Mouse (Mus musculus): ENCODE data around the gene Edc3. TPM values are rescaled to one million over a fixed set of nuclear protein-coding genes. Genes with fewer than 3 reads are reported as not detected.

The Edc3 gene
- total and polyA plus RNA-seq, 2 experiments from 2014 or later = 11.9 to 27.8 TPM

DNA sequence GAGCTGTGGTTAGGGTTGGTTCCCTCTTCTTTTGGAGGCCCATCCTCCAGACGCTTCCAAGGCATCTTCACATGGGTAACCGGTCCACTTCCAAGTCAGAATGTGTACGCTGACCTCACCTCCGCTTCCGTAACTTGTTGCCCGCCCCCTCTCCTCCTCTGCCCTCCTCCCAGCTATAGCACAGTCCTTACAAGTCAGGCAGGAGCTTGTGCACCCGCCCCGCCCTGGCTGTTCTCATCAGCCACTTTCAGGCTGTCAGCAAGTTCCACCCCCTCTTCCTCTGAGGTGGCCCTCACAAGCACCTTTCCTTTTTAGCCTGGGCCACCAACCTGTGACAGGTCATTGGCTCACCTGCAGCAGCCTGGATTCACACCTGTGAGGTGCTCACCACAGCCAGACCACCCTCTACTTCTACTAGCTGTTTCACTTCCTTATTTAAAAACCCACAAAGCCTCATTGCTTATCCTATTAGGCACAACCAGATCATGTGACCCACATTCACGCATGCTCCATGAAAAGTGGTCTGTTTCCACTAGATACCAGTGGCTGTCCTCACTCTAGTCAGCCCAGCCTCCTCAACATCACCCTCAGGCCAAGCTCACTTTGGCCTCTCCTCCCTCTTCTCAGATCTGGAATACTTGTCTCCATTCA, 92.1 kb downstream of the Edc3 start:
- Histone ChIP-seq H3K4me1 (ENCODE audit: insufficient read depth, low read length) (no peaks in the 10 kb centered on the region), H3K27me3 (ENCODE audit: insufficient read depth, low read length) (no peaks in the 10 kb centered on the region), H3K4me3 (ENCODE audit: low read depth, low read length) (no peak overlapping the region), H3K27ac (ENCODE audit: low read depth, low read length) (no peak overlapping the region), H3K4me2 (ENCODE audit: low read depth, low read length, poor library complexity, severe bottlenecking) (no peak overlapping the region), H3K9ac (replicated peaks; ENCODE audit: low read length, poor library complexity, severe bottlenecking) (no peak overlapping the region), H3K9me3 (ENCODE audit: low read length) (no peaks in the 10 kb centered on the region), H3K36me3 (ENCODE audit: insufficient read depth, low read length) (peaks cover 11% of the 10 kb centered on the region)
- no peak for TF ChIP-seq CTCF (IDR thresholded peaks at IDR 0.05)
- 92% methylated on average over 9 of the region's 9 CpGs for WGBS
- no peak for DNase-seq (ENCODE audit: low spot score)
- no peak for ATAC-seq (ENCODE audit: low FRiP score)

Other genes with a start within 250 kb of the Edc3 start
- gene Scamp5, start 240.5 kb upstream of the Edc3 start, total RNA-seq (2014; rRNA removed) = 389 and 404 TPM in 2 replicates
- gene Scamp5, start 240.5 kb upstream of the Edc3 start, polyA plus RNA-seq (2015; fragmentation: Nextera tagmentation; extraction: Ambion mirVana) = 206 and 213 TPM in 2 replicates
- gene Rpp25, start 204.5 kb upstream of the Edc3 start, total RNA-seq (2014; rRNA removed) = 24.2 and 24.8 TPM in 2 replicates
- gene Rpp25, start 204.5 kb upstream of the Edc3 start, polyA plus RNA-seq (2015; fragmentation: Nextera tagmentation; extraction: Ambion mirVana) = 26.5 and 34.5 TPM in 2 replicates
- gene Cox5a, start 187.3 kb upstream of the Edc3 start, total RNA-seq (2014; rRNA removed) = 250 and 266 TPM in 2 replicates
- 1,115 and 1,120 TPM in 2 replicates for gene Cox5a, start 187.3 kb upstream of the Edc3 start, polyA plus RNA-seq (2015; fragmentation: Nextera tagmentation; extraction: Ambion mirVana)
- 20.6 and 29.7 TPM in 2 replicates for gene Fam219b, start 171.0 kb upstream of the Edc3 start, total RNA-seq (2014; rRNA removed)
- 24.8 and 25.6 TPM in 2 replicates for gene Fam219b, start 171.0 kb upstream of the Edc3 start, polyA plus RNA-seq (2015; fragmentation: Nextera tagmentation; extraction: Ambion mirVana)
- gene Mpi, start 155.8 kb upstream of the Edc3 start, total RNA-seq (2014; rRNA removed) = 60.5 and 71.9 TPM in 2 replicates
- gene Mpi, start 155.8 kb upstream of the Edc3 start, polyA plus RNA-seq (2015; fragmentation: Nextera tagmentation; extraction: Ambion mirVana) = 57.2 and 61.2 TPM in 2 replicates
- gene Scamp2, start 147.6 kb upstream of the Edc3 start, total RNA-seq (2014; rRNA removed) = 34.5 and 47.4 TPM in 2 replicates
- gene Scamp2, start 147.6 kb upstream of the Edc3 start, polyA plus RNA-seq (2015; fragmentation: Nextera tagmentation; extraction: Ambion mirVana) = 41.1 and 41.2 TPM in 2 replicates
- 18.9 and 23.3 TPM in 2 replicates for gene Ulk3, start 119.1 kb upstream of the Edc3 start, total RNA-seq (2014; rRNA removed)
- 17.4 and 19.9 TPM in 2 replicates for gene Ulk3, start 119.1 kb upstream of the Edc3 start, polyA plus RNA-seq (2015; fragmentation: Nextera tagmentation; extraction: Ambion mirVana)
- gene Cplx3, start 102.3 kb upstream of the Edc3 start, total RNA-seq (2014; rRNA removed) = 0.09 TPM in 1 of 2 replicates, not detected in the other
- 1.9 and 2.2 TPM in 2 replicates for gene Cplx3, start 102.3 kb upstream of the Edc3 start, polyA plus RNA-seq (2015; fragmentation: Nextera tagmentation; extraction: Ambion mirVana)
- gene Lman1l, start 87.8 kb upstream of the Edc3 start, total RNA-seq (2014; rRNA removed) = not detected in 2 replicates
- gene Lman1l, start 87.8 kb upstream of the Edc3 start, polyA plus RNA-seq (2015; fragmentation: Nextera tagmentation; extraction: Ambion mirVana) = 0.10 TPM in 1 of 2 replicates, not detected in the other
- 133 and 152 TPM in 2 replicates for gene Csk, start 54.9 kb upstream of the Edc3 start, total RNA-seq (2014; rRNA removed)
- gene Csk, start 54.9 kb upstream of the Edc3 start, polyA plus RNA-seq (2015; fragmentation: Nextera tagmentation; extraction: Ambion mirVana) = 42.4 and 45.5 TPM in 2 replicates
- not detected in 2 replicates for gene Cyp1a2, start 24.8 kb upstream of the Edc3 start, total RNA-seq (2014; rRNA removed)
- not detected in 2 replicates for gene Cyp1a2, start 24.8 kb upstream of the Edc3 start, polyA plus RNA-seq (2015; fragmentation: Nextera tagmentation; extraction: Ambion mirVana)
- 0.28 TPM in 1 of 2 replicates, not detected in the other for gene Cyp1a1, start 20.6 kb upstream of the Edc3 start, total RNA-seq (2014; rRNA removed)
- 0.09 TPM in 2 replicates for gene Cyp1a1, start 20.6 kb upstream of the Edc3 start, polyA plus RNA-seq (2015; fragmentation: Nextera tagmentation; extraction: Ambion mirVana)
- 82.1 and 83.7 TPM in 2 replicates for gene Clk3, start 57.3 kb downstream of the Edc3 start, total RNA-seq (2014; rRNA removed)
- 53.4 and 54.3 TPM in 2 replicates for gene Clk3, start 57.3 kb downstream of the Edc3 start, polyA plus RNA-seq (2015; fragmentation: Nextera tagmentation; extraction: Ambion mirVana)
- gene Arid3b, start 128.3 kb downstream of the Edc3 start, total RNA-seq (2014; rRNA removed) = 4.9 and 5.3 TPM in 2 replicates
- gene Arid3b, start 128.3 kb downstream of the Edc3 start, polyA plus RNA-seq (2015; fragmentation: Nextera tagmentation; extraction: Ambion mirVana) = 3.7 and 4.6 TPM in 2 replicates
- 103 and 132 TPM in 2 replicates for gene Ubl7, start 202.4 kb downstream of the Edc3 start, total RNA-seq (2014; rRNA removed)
- gene Ubl7, start 202.4 kb downstream of the Edc3 start, polyA plus RNA-seq (2015; fragmentation: Nextera tagmentation; extraction: Ambion mirVana) = 161 and 169 TPM in 2 replicates
- gene Sema7a, start 231.6 kb downstream of the Edc3 start, total RNA-seq (2014; rRNA removed) = 42.3 and 49.5 TPM in 2 replicates
- gene Sema7a, start 231.6 kb downstream of the Edc3 start, polyA plus RNA-seq (2015; fragmentation: Nextera tagmentation; extraction: Ambion mirVana) = 3.2 and 3.6 TPM in 2 replicates

All from midbrain, postnatal 0 days (tissue).